Mouse (Mus musculus) splenic B cell, adult 2 months (primary cell): ENCODE data around the gene Dab1.

Experiments
- DNase-seq: peaks from one replicate; pipeline ENCODE4 v3.0.0-alpha.2; 2011; ENCODE audit warnings: low read depth, low spot score
- H3K27me3 ChIP-seq: 2 replicates; pipeline ENCODE4 v1.6.1; 2012; ENCODE audit warnings: mild to moderate bottlenecking, low read length, moderate library complexity, mixed read lengths; ENCODE audit not compliant: control insufficient read depth, poor library complexity, insufficient read depth, severe bottlenecking
- H3K36me3 ChIP-seq: 2 replicates; pipeline ENCODE4 v1.6.1; 2012; ENCODE audit warnings: mild to moderate bottlenecking, low read length, moderate library complexity, mixed read lengths; ENCODE audit not compliant: control insufficient read depth, poor library complexity, insufficient read depth, severe bottlenecking

Dab1 gene

DNA sequence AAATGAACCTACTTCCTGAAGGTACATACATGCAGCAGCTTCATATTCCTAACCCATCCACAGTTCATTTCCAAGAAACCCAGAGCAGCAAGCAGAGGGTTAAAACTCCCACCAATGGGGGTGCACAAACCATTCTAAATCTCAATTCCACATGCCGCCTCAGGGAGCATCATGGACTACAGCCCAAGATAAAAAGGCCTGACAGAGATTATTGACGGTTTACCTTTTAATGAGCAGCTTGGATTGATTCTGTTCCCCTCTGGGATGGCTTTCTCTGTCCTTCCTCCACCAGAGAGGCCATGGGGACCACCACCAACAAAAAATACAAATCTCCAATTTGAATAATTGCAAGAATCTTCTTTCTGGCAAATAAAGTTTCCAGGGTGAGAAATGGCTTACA is 407.7 kb downstream of the Dab1 start:
- no peak for DNase-seq
- no peaks in the 10 kb centered on the region for H3K36me3 ChIP-seq
- no peaks in the 10 kb centered on the region for H3K27me3 ChIP-seq

GRCm38 (mm10) chr4:104027239-104027638 is 408.1 kb downstream of the Dab1 start:
- DNase-seq: no peak
- no peaks in the 10 kb centered on the region for H3K36me3 ChIP-seq
- no peaks in the 10 kb centered on the region for H3K27me3 ChIP-seq

DNA sequence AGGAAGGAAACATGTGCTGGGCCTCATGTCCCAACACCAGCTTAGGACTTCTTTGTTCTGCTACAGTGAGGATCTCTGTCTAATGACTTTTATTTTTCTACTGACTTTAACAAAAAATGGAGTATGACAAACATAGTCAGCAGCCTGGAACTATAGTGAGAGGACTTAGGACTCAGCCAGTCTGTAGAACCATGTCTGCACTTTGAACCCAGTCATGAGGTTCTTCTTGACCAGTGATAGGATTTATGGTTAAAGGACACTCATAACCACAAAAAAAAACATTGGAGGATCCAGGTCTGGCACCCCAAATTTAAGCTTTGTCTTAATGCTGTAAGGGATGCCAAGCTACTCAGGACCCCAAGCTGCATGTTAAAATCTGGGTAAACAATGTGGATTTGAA is 416.9 kb downstream of the Dab1 start:
- Histone ChIP-seq H3K27me3 (no peaks in the 10 kb centered on the region), H3K36me3 (no peaks in the 10 kb centered on the region)
- no peak for DNase-seq

DNA sequence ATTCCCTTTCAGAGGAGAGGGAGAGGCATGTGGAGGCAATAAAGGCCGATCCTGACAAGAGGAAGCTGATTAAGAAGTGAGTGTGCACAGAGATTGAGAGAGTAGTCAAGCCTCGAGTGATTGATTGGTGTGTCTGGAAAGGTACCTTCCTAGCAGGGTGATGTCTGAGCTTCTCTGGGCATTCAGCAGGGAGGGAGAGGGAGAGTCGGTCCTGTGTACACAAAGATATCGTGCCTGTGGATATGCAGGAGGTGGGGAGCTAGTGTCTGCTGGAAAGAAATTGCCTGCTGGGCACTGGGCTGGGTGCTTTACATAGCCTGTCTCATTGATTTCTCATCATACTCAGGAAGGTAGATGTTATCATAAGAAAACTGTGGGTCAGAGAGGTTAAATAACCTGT is 420.4 kb downstream of the Dab1 start:
- H3K27me3 ChIP-seq: no peaks in the 10 kb centered on the region
- no peak for DNase-seq
- H3K36me3 ChIP-seq: no peaks in the 10 kb centered on the region

- no peak for DNase-seq
- H3K36me3 ChIP-seq: no peaks in the 10 kb centered on the region
- H3K27me3 ChIP-seq: no peaks in the 10 kb centered on the region
Observed at GRCm38 (mm10) chr4:104043441-104043840, 424.3 kb downstream of the Dab1 start.

DNA sequence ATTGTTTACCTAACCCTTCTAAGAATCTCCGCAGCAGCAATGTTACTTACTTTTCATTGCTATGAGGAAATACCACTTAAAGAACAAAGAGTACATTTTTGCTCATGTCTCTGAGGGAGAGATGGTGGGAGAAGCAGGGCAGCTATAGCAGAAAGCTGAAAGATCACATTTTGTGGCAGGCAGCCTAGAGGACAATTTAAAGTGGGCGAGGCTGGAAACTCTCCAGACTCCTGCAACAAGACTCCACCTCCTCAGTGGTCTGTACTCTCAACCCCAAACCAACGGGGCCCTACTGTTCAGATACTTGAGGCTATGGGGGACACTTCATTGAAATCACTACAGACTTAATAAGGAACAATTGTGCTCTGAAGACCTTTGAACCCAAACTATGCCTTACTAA is 425.5 kb downstream of the Dab1 start:
- H3K36me3 ChIP-seq: no peaks in the 10 kb centered on the region
- DNase-seq: no peak
- H3K27me3 ChIP-seq: no peaks in the 10 kb centered on the region

GRCm38 (mm10) chr4:104047966-104048804 is 429.0 kb downstream of the Dab1 start:
- no peak for DNase-seq
- H3K36me3 ChIP-seq: no peaks in the 10 kb centered on the region
- H3K27me3 ChIP-seq: no peaks in the 10 kb centered on the region

DNA sequence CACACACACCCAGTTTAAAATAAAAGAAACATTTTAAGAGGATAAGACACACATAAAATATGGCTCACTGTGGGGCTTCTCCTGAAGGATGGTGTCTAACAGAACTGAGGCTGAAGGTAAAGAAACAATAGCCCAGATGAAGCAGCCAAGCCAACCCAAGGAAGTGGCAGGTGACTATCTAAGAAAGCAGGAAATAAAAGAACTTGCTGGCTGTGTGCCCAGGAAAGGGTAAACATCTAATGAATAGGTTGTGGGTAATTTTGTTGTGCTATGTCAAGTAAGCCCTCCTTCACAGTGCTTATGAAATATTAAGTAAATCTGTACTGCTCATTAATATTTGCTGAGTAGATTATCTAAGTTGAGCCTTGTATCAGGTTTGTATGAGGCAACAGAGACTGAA is 438.0 kb downstream of the Dab1 start:
- DNase-seq: no peak
- H3K27me3 ChIP-seq: no peaks in the 10 kb centered on the region

DNA sequence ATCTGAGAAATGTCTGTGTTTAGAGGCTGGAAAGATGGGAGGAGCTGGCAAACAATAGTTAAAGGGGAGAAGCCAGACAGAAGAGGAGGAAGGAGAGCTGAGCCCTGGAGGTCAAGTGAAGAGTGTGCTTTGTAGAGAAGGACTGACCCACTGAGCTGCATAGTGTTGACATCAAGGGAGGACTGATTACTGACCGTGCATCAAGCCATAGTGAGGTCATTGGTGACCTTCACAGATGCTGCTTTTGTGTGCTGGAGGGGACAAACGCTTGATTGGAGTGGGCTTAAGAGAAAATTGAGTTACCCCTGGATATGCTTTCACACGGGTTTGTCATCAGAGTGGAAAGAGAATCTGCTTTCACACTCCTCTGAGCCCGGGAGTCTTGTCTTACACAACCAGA is 440.4 kb downstream of the Dab1 start:
- no peak for DNase-seq
- Histone ChIP-seq H3K36me3 (no peaks in the 10 kb centered on the region), H3K27me3 (no peaks in the 10 kb centered on the region)

More for the DNA sequence above, 438.0 kb downstream of the Dab1 start:
- H3K36me3 ChIP-seq: no peaks in the 10 kb centered on the region

DNA sequence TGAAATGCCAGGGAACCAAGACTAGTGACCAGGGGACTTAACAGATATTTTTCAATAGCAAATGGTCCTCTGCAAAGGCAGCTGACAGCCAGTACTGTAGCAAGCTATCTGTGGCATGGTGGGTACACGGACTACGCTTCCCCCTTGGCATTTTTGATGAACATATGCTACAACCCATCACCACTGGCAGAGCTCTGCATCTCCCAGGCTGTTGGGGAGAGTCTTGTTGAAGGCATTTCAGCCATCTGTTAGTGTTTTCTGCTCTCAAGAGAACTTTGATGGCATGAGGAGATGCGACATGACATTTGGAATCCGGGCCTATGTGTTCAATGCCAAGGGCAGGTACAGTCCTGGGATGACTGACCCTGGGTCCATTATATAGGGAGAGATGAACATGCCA is 443.2 kb downstream of the Dab1 start:
- Histone ChIP-seq H3K27me3 (no peaks in the 10 kb centered on the region), H3K36me3 (no peaks in the 10 kb centered on the region)
- DNase-seq: no peak

DNA sequence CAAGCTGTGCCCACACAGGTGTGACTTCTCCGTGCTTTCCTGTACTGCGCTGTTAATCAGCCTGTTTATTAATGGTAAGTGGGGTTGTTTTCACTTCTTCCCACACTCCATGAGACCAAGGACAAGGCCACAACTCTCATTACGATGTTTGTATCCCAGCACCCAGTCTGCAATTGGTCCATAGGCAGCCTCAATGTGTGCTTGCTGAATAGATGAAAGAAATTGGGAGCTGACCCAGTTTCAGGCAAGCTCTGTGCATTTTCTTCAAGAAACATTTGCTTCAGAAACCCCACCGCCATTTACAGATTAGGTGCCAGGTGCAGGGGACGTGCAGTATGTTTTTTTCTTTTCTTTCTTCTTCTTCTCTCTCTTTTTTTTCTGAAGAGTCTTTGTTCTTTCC is 447.7 kb downstream of the Dab1 start:
- DNase-seq: no peak
- Histone ChIP-seq H3K27me3 (no peaks in the 10 kb centered on the region), H3K36me3 (no peaks in the 10 kb centered on the region)

DNA sequence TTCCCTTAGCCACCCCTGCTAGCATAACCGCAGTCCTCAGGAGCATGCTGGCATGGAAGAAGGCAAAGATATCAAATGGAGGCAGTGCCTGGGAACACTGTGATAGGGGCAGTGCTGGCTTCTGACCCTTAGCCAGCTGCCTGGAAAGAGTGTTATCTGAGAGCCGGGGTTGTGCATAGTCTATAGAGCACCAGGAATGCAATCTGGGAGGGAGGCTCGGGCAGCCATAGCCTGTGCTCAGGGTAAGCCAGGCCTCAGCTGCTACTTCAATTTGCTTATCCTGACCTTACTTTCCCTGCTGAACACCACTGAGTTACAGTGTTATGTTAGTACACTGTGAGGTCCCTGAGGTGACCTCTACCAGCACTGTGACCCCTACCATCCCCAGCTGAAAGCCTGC is 448.6 kb downstream of the Dab1 start:
- DNase-seq: no peak
- Histone ChIP-seq H3K36me3 (no peaks in the 10 kb centered on the region), H3K27me3 (no peaks in the 10 kb centered on the region)

DNA sequence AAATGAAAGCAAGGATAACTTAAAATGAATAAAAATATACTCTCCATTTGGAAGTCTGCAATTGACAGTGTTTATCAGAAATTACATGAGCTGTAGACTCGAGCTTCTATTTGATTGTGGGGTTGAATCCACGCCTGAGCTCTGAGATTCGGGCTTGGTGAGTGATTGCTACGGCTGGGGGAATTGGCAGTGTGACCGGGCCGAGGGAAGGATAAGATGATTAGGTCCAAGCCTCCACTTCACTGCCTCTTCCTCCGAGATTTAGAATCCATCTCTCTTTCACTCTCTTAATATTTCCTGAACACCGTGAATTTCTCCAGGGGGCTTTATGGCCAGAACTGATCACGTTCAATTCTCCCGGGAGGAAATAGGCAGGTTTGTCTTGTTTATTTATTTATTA is 452.1 kb downstream of the Dab1 start:
- no peak for DNase-seq
- Histone ChIP-seq H3K27me3 (no peaks in the 10 kb centered on the region), H3K36me3 (no peaks in the 10 kb centered on the region)

DNA sequence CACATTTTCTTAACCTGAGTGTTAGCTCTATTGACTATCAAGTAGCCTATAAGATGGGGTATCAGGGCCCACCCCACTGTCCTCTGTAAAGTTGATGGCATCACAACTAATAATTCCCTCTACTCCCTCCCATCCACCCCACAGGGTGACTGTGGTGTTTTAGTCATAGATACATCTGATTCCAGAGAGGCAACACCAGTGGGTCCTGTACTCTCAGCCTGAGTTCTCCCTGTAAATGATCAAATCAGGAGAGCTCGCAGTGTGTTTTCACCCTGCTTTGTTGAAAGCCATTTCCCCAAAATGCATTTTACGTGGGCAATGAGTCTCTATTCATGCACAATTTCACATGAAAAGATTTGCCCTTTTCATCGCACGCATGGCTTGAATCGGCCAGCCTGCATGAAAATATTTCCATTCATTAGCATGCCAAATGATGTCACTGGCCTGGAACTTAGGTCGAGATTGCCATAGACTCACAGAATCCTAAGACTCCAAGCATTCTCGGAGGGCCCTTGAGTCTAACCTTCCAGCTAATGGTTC is 454.8 kb downstream of the Dab1 start:
- no peak for DNase-seq
- Histone ChIP-seq H3K36me3 (no peaks in the 10 kb centered on the region), H3K27me3 (no peaks in the 10 kb centered on the region)

GRCm38 (mm10) chr4:104077771-104078170 is 458.6 kb downstream of the Dab1 start:
- no peak for DNase-seq
- H3K27me3 ChIP-seq: no peaks in the 10 kb centered on the region

DNA sequence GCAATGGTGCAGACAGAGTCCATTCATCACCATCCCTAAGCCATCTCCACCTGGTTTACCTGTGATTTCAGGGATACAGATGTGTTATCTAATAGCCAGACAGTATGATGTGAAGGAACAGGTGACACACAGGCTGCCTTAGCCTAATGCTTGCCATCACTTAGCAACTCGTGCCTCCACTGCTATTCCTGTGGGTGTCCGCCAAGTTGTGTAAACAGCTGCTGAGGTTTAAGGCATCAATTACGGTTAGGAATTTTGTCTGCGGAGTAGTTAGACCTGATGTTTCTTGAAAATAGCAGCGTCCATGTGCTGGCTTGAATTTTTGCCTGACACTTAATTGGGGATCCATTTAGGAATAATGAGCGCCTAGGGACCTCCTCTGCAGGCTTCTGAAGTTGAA is 487.1 kb downstream of the Dab1 start:
- no peaks in the 10 kb centered on the region for H3K36me3 ChIP-seq
- DNase-seq: no peak

More at GRCm38 (mm10) chr4:104077771-104078170, 458.6 kb downstream of the Dab1 start:
- no peaks in the 10 kb centered on the region for H3K36me3 ChIP-seq

More for the DNA sequence above, 487.1 kb downstream of the Dab1 start:
- H3K27me3 ChIP-seq: no peaks in the 10 kb centered on the region
